Mouse (Mus musculus): ENCODE measurements at regions not wholly inside any gene's neighbourhood (a gene's known extent, or its start where the extent isn't known, plus 50 kb on each side); places are given as distances from the start of the nearest gene placed in this dataset.
A peak's percentile ranks its signal among the peaks of the same experiment; 100 is the strongest.

DNA sequence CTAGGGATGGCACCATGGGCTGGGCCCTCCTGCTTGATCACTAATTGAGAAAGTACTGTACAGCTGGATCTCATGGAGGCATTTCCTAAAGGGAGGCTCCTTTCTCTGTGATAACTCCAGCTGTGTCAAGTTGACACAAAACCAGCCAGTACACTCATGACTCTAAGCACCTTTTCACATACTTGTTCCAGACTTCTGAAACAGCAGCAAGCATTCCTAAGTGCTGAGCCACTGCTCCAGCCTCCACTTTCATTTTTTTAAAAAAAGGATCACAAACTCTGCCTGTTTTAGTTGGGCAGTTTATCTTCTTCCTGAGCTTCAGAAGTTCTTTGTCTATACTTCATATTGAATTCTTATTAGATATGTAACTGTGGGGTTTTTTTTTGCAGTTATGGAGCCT, 56.0 kb upstream of the Gpc4 start:
- no peak for DNase-seq (ENCODE audit: low spot score)

DNA sequence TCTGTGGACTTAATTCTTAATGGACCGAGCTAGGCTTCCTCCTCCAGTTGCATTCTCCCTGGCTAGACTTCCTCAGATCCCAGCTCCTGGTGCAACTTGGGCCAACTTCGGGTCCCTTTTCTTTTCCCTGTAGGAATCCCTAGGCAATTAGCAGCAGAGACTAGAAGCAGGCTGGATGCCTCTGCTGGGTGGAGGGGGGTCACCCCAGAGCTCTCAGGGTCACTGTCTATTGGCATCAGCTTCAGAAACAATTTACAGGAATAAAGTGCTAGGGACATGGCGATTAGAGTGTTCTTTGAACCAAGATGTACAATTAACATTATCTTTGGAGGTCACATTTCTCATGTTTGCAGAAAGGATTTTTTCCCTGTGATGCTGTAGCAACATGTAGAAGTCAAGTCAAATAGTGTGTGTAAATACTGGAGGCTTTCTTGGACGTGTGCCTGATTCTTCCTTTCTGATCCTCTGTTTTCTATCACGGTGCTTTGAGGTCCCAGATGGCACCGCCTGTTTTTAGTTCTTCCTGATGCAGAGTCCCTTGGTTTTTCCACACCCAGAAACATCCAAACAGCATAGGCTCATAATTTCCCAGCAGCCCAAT, 52.2 kb upstream of the Gpc4 start:
- DNase-seq (ENCODE audit: low spot score), result peak; percentile 9
